Mouse (Mus musculus) fat pad, adult 2 months (tissue): ENCODE data around the gene Gm21882.
"Not testable (repeated sequence)": the region's sequence is repeated elsewhere in the genome, so short reads cannot be mapped to it uniquely, and the experiment has no call there.

Experiments
- DNase-seq: peaks from one replicate; pipeline ENCODE4 v3.0.0-alpha.2; 2011; ENCODE audit warnings: low read depth, low spot score; ENCODE audit errors: extremely low read depth

Gene Gm21882

GRCm38 (mm10) chrY:40381423-40381822, at the start of gene Gm21882:
Gene Gm21882 (minus strand): TSS chrY:40381523.
- not testable (repeated sequence) for DNase-seq
